Mouse (Mus musculus): Measurements from ENCODE around the gene Npepps. TPM values are rescaled to one million over a fixed set of nuclear protein-coding genes. Genes with fewer than 3 reads are reported as not detected.
"Not testable (repeated sequence)": the region's sequence is repeated elsewhere in the genome, so short reads cannot be mapped to it uniquely, and the experiment has no call there.

The Npepps gene
- total RNA-seq, 2 experiments from 2014 or later, result 56.4 to 67.9 TPM

DNA sequence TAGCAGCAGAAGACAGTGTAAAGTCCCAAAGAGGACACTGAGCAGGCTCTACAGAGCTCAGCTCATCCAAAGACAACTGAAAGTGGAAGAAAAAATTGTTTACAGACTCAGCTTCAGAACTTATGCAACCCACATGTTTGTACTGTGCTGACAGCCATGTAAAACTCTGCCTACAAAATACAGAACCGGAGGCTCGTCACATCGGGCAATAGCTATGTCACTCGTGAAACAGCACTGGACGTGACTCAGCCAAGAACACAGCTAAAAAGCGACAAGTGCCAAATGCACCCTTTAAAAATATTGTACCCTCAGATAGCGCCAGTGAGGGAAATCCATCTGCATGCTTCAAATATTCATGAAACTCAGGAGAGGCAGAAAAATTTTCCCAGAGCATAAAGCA is 39.1 kb downstream of the Npepps start:
- no peak for DNase-seq (ENCODE audit: low spot score)

- no peak for DNase-seq (ENCODE audit: low spot score)
Measured at GRCm38 (mm10) chr11:97237976-97238375, 42.5 kb downstream of the Npepps start.

GRCm38 (mm10) chr11:97232436-97232835 is 48.0 kb downstream of the Npepps start:
- no peak for DNase-seq (ENCODE audit: low spot score)

DNA sequence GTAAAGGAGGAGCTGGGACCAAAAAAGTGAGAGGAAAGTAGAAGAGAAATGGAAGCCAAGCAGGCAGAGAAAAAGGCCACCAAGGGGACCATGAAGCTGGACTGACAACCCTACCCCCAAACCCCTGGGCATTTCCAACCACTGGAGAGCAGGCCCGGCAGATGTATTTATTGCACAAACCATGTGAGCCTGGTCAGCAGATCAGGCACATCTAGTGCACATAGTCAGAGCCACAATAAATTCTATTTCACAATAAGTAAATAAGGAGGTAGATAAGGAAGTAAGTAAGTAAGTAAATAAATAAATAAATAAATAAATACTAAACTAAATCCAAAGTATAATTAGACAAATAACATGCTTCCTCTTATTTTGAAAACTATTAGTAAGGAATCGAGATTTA is 51.0 kb downstream of the Npepps start:
- DNase-seq (ENCODE audit: low spot score), result no peak

- DNase-seq (ENCODE audit: low spot score), result no peak
Measured at GRCm38 (mm10) chr11:97228985-97229384, 51.5 kb downstream of the Npepps start.

DNA sequence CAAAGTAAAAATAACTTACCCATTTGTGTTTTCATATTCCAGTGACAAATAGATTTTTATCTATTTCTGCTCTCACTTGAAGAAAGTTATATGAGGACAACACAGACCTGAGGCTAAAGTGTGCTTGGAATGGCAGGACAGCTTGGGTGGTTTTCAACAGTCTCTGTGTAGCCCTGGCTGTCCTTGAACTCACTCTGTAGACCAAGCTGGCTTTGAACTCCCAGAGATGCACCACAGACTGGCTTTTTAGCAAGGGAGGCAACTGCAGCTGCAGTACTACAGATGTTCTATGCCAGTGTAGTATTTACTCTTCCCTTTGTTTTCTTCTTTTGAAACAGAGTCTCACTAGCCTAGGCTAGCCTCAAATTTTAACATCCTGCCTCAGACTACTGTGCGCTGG is 54.3 kb downstream of the Npepps start:
- no peak for DNase-seq (ENCODE audit: low spot score)

DNA sequence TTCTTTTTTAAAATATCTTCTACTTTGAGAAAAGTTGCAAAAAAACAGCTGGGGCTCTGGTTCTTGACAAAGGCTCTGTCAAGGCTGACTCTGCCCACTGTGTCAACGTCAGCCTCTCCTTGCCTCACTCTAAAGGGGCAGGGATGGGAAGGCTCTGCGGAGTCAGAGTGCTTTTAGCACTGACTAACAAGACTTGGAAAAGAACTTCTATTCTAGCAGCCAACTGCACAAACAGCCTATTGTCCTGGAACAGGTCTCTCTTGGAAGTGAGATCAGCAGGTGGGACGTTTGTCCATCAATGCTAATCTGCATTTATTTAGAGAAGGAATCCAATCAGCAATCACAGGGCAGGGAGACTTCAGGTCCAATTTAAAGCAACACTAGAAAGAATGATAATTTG is 57.0 kb downstream of the Npepps start:
- no peak for DNase-seq (ENCODE audit: low spot score)

- DNase-seq (ENCODE audit: low spot score), result no peak
Measured at GRCm38 (mm10) chr11:97221611-97222010, 58.8 kb downstream of the Npepps start.

GRCm38 (mm10) chr11:97220211-97220610 is 60.2 kb downstream of the Npepps start:
- DNase-seq (ENCODE audit: low spot score), result no peak

GRCm38 (mm10) chr11:97214411-97214810 is 66.0 kb downstream of the Npepps start:
- DNase-seq (ENCODE audit: low spot score), result no peak

- DNase-seq (ENCODE audit: low spot score), result no peak
Measured at GRCm38 (mm10) chr11:97210728-97211400, 69.6 kb downstream of the Npepps start.

- DNase-seq (ENCODE audit: low spot score), result no peak
Measured at GRCm38 (mm10) chr11:97207011-97207422, 73.4 kb downstream of the Npepps start.

GRCm38 (mm10) chr11:97199519-97199918 is 80.9 kb downstream of the Npepps start:
- DNase-seq (ENCODE audit: low spot score), result no peak

DNA sequence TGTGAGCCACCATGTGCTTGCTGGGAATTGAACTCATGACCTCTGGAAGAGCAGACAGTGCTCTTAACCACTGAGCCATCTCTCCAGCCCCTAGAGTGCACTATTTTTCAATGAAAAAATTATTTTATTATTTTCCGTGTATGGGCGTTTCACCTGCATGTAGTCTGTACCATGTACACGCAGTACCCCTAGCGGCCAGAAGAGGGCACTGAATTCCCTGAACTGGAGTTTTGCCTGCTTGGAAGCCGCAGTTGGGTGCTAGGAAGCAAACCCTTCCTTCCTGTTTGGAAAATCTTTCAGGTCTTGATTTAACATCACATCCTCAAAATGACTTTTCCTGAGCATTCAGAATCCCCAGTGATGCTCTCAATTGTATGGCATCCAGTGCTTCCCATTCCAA is 81.8 kb downstream of the Npepps start:
- peak; percentile 43 for DNase-seq (ENCODE audit: low spot score)

DNA sequence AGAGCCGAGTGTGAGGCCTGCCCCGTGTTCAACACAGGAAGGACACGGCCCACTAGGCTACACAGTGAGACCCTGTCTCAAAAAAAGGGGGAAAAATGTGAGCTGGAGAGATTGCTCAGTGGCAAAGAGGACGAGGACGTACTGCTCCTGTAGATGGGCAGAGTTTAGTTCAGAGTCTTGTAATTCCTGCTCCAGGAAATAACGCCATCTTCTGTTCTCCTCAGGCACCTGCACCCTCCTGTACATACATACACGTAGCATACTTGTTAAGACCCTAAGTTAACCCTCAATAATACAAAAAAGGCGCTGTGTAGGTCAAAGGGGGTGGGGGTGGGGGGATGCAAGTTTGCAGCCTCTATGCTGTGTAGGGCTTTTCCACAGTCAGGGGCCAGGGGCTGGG is 83.4 kb downstream of the Npepps start:
- no peak for DNase-seq (ENCODE audit: low spot score)

DNA sequence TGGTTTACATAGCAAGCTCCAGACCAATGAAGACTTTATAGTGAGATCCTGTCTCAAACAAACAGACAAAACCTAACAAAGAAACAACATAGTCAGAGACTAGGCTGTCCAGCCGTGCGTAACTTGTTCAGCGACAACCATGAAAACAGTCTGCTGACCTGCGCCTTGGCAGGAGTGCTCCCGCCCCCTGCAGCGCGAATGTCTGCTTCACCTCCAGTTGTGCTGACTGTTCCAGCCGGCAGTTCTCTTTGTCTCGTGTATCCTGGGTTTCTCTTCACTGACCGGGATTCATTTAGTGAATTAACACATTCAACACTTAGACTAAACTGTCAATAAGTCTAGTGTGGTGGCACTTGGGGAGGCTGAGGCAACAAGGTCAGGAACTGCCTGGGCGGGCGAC is 83.9 kb downstream of the Npepps start:
- DNase-seq (ENCODE audit: low spot score), result no peak

- no peak for DNase-seq (ENCODE audit: low spot score)
Measured at GRCm38 (mm10) chr11:97192621-97192951, 87.9 kb downstream of the Npepps start.

- DNase-seq (ENCODE audit: low spot score), result no peak
Measured at GRCm38 (mm10) chr11:97191915-97192620, 88.4 kb downstream of the Npepps start.

DNA sequence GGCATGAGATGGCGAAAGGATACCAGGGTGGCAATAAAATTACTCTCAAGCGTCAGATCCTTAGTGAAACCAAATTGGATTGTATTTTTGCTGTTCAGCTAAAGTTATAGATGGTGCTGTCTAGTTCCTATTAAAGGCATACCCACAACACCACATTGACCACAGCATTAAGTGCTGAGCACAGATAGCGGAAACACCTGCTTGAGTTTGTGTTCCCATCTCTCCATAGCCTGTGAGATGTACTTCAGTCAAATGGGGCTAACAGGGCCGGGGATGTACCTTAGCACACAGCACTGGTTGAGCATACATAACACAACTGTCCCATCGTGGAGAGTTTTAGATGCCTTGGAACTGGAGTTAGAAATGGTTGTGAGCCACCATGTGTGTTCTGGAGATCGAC is 89.4 kb downstream of the Npepps start:
- no peak for DNase-seq (ENCODE audit: low spot score)

GRCm38 (mm10) chr11:97189645-97190044 is 90.8 kb downstream of the Npepps start:
- not testable (repeated sequence) for DNase-seq (ENCODE audit: low spot score)

- no peak for DNase-seq (ENCODE audit: low spot score)
Measured at GRCm38 (mm10) chr11:97189231-97189630, 91.2 kb downstream of the Npepps start.

- DNase-seq (ENCODE audit: low spot score), result no peak
Measured at GRCm38 (mm10) chr11:97188643-97188955, 91.8 kb downstream of the Npepps start.
